Mouse (Mus musculus) naive thymus-derived CD4-positive, alpha-beta T cell, adult 2 months (primary cell): ENCODE measurements around the gene Nck2.
A peak's percentile ranks its signal among the peaks of the same experiment; 100 is the strongest.
"Not testable (repeated sequence)": the region's sequence is repeated elsewhere in the genome, so short reads cannot be mapped to it uniquely, and the experiment has no call there.

Experiments used
- DNase-seq: peaks from one replicate; pipeline ENCODE4 v3.0.0-alpha.2; 2011; ENCODE audit warnings: low read depth

Gene Nck2

GRCm38 (mm10) chr1:43534060-43534760 is 89.8 kb downstream of the Nck2 start:
- DNase-seq = peak; percentile 9

- no peak for DNase-seq
Measured at GRCm38 (mm10) chr1:43535519-43536000, 91.2 kb downstream of the Nck2 start.

GRCm38 (mm10) chr1:43536266-43536665 is 91.9 kb downstream of the Nck2 start:
- DNase-seq = no peak

- DNase-seq = peak; percentile 56
Measured at GRCm38 (mm10) chr1:43537021-43537420, 92.6 kb downstream of the Nck2 start.

- DNase-seq = no peak
Measured at GRCm38 (mm10) chr1:43537496-43537895, 93.1 kb downstream of the Nck2 start.

GRCm38 (mm10) chr1:43538716-43539115 is 94.3 kb downstream of the Nck2 start:
- DNase-seq = peak; percentile 69

GRCm38 (mm10) chr1:43539689-43540380 is 95.5 kb downstream of the Nck2 start:
- DNase-seq = peak; percentile 61

GRCm38 (mm10) chr1:43542339-43542738 is 98.0 kb downstream of the Nck2 start:
- peak; percentile 72 for DNase-seq

GRCm38 (mm10) chr1:43547644-43548043 is 103.3 kb downstream of the Nck2 start:
- no peak for DNase-seq

GRCm38 (mm10) chr1:43548749-43549148 is 104.4 kb downstream of the Nck2 start:
- no peak for DNase-seq

- no peak for DNase-seq
Measured at GRCm38 (mm10) chr1:43550525-43550924, 106.1 kb downstream of the Nck2 start.

- DNase-seq = not testable (repeated sequence)
Measured at GRCm38 (mm10) chr1:43553989-43554679, 109.8 kb downstream of the Nck2 start.

- DNase-seq = no peak
Measured at GRCm38 (mm10) chr1:43555222-43555974, 111.0 kb downstream of the Nck2 start.

- no peak for DNase-seq
Measured at GRCm38 (mm10) chr1:43558329-43558728, 114.0 kb downstream of the Nck2 start.

- no peak for DNase-seq
Measured at GRCm38 (mm10) chr1:43559043-43559692, 114.8 kb downstream of the Nck2 start.

GRCm38 (mm10) chr1:43561085-43561484 is 116.7 kb downstream of the Nck2 start:
- peak; percentile 30 for DNase-seq

- peak; percentile 66 for DNase-seq
Measured at GRCm38 (mm10) chr1:43562002-43562666, 117.8 kb downstream of the Nck2 start.

GRCm38 (mm10) chr1:43565260-43565659 is 120.9 kb downstream of the Nck2 start:
- no peak for DNase-seq

- DNase-seq = no peak
Measured at GRCm38 (mm10) chr1:43566677-43567377, 122.4 kb downstream of the Nck2 start.

GRCm38 (mm10) chr1:43568824-43569223 is 124.4 kb downstream of the Nck2 start:
- DNase-seq = no peak
